Mouse (Mus musculus) megakaryocyte, embryonic 14.5 days (primary cell): ENCODE data around the gene Maml2.

Source experiments
- FLI1 ChIP-seq: IDR thresholded peaks from 2 replicates; pipeline ENCODE4 v1.6.1; 2012; ENCODE audit warnings: low read length, inconsistent platforms, mixed read lengths
- GATA1 ChIP-seq: IDR thresholded peaks from 3 replicates; pipeline ENCODE4 v1.6.1; 2012; ENCODE audit warnings: mixed read lengths, low read length, inconsistent platforms, borderline replicate concordance

GRCm38 (mm10) chr9:13457774-13458173 lies 160.0 kb downstream of the Maml2 start:
- TF ChIP-seq GATA1: no peak
- no peak for TF ChIP-seq FLI1
